Mouse (Mus musculus) Muller cell, postnatal 12 days (primary cell): ENCODE data around the gene Palld.

Source experiments
- DNase-seq: peaks from one replicate; pipeline ENCODE4 v3.0.0-alpha.2; 2015; ENCODE audit errors: inconsistent ontology term

The Palld gene

GRCm38 (mm10) chr8:61588336-61588735 is 314.2 kb downstream of the Palld start:
- DNase-seq = no peak

- no peak for DNase-seq
These were observed 314.8 kb downstream of the Palld start for GRCm38 (mm10) chr8:61587731-61588130.

- DNase-seq = no peak
These were observed 316.0 kb downstream of the Palld start for GRCm38 (mm10) chr8:61586529-61586928.

GRCm38 (mm10) chr8:61585746-61586145 is 316.7 kb downstream of the Palld start:
- DNase-seq = no peak

GRCm38 (mm10) chr8:61584714-61585383 is 317.6 kb downstream of the Palld start:
- DNase-seq = peak; percentile 36

- no peak for DNase-seq
These were observed 319.9 kb downstream of the Palld start for GRCm38 (mm10) chr8:61582547-61582946.

GRCm38 (mm10) chr8:61581259-61581658 is 321.2 kb downstream of the Palld start:
- no peak for DNase-seq

GRCm38 (mm10) chr8:61579831-61580230 is 322.7 kb downstream of the Palld start:
- no peak for DNase-seq

- no peak for DNase-seq
These were observed 323.7 kb downstream of the Palld start for GRCm38 (mm10) chr8:61578754-61579153.

GRCm38 (mm10) chr8:61575096-61575653 is 327.3 kb downstream of the Palld start:
- DNase-seq = peak; percentile 91

GRCm38 (mm10) chr8:61574526-61574925 is 328.0 kb downstream of the Palld start:
- peak; percentile 75 for DNase-seq

- peak; percentile 94 for DNase-seq
These were observed 329.1 kb downstream of the Palld start for GRCm38 (mm10) chr8:61573179-61573937.

- DNase-seq = no peak
These were observed 329.8 kb downstream of the Palld start for GRCm38 (mm10) chr8:61572697-61573096.

- no peak for DNase-seq
These were observed 331.9 kb downstream of the Palld start for GRCm38 (mm10) chr8:61570637-61571036.

- no peak for DNase-seq
These were observed 332.8 kb downstream of the Palld start for GRCm38 (mm10) chr8:61569721-61570120.

- no peak for DNase-seq
These were observed 333.3 kb downstream of the Palld start for GRCm38 (mm10) chr8:61569211-61569610.

GRCm38 (mm10) chr8:61563378-61563777 is 339.1 kb downstream of the Palld start:
- no peak for DNase-seq

GRCm38 (mm10) chr8:61562626-61563025 is 339.9 kb downstream of the Palld start:
- no peak for DNase-seq

GRCm38 (mm10) chr8:61561220-61561619 is 341.3 kb downstream of the Palld start:
- DNase-seq = no peak

- DNase-seq = no peak
These were observed 342.5 kb downstream of the Palld start for GRCm38 (mm10) chr8:61559979-61560378.

GRCm38 (mm10) chr8:61559450-61559849 is 343.0 kb downstream of the Palld start:
- no peak for DNase-seq

GRCm38 (mm10) chr8:61558051-61558846 is 344.2 kb downstream of the Palld start:
- DNase-seq = no peak
